Mouse (Mus musculus) duodenum, adult 2 months (tissue): ENCODE results near the gene Cmc4. TPM values are rescaled to one million over a fixed set of nuclear protein-coding genes. Genes with fewer than 3 reads are reported as not detected.

Source experiments
- polyA plus RNA-seq: library from polyadenylated mRNA; depleted of rRNA; stranded (reverse); fragments of >200 nt; gene quantifications from 2 replicates; pipeline ENCODE4 v1.2.3, GENCODE M21; 2012; ENCODE audit warnings: low replicate concordance; rRNA removed

Cmc4 gene
- 1.1 TPM in 1 of 2 replicates, not detected in the other for polyA plus RNA-seq

DNA sequence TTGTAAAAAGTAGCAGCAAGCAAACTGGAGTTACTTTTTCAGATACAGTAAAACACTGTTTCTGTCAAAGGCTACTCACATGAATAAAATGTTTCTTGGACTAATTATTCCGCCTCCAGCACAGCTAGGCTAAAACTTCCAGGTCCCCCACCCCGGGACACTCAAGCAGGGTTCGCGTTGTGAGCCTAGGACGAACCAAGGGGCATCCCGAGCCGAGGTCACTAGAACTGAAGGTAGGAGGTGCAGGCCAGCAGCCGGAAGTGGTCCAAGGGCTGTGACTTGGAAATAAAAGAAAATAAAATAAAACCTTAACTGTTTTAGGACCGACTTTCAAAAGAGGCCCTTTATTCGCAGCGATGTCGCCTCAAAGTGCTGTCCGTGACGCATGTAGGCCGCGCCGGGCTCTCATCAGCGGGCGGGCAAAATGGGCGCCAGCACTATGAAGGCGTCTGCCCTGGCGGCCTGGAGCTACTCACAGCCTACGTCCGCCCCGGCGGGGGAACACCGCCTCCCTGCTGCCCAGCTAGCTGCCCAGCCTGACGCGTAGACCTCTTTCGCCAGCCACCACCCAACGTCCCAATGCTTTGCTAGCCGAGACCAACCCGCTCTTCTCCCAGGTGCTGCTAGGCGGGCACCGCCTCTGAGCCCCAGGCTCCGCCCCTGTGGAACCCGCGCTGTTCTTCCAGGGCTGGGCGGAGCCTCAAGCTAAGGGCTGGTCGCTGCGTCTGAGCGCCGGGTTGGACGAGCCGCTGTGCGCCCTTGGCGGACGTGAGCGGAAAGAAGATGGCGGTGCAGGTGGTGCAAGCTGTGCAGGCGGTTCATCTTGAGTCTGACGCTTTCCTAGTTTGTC lies at the start of gene Cmc4, which contains the start of the genes Mtcp1 and Brcc3:
Gene Cmc4, minus strand, starts transcription at position 649 of the 850 bp plus-strand sequence.
Gene Mtcp1, minus strand, starts transcription at position 653 of the 850 bp plus-strand sequence.
Gene Brcc3, plus strand, starts transcription at position 693 of the 850 bp plus-strand sequence.

DNA sequence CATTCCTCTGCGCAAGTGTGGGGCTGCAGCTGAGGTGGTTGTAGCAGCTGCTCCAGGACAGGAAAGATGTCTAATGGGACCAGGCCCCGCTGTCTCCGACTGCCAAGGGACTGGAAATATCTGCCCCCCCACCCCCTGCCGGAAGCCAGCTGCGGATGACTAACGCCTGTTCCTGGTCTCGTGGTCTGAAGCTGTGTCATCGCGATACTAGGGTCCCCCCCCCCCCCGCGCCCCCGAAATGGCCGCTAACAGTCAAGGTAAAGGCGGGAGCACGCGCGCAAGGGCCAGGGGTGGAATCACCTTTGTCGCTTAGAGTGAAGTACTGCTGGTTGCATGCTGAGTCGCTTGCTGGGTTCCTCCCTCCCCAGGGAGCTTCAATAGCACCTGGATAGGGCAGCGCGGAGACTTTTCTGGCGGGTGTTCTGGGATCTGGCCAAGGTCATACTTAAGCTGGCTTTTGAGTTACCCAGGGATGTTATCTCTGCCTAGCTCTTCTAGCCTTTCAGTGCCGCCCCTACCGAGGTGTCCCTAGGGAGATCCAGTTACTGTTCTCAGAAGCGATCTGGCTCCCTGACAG lies 34.1 kb downstream of the Cmc4 start, which contains the start of the genes Fundc2 and F8:
Gene Fundc2, plus strand, starts transcription at position 205 of the 577 bp plus-strand sequence.
Gene F8, minus strand, starts transcription at position 421 of the 577 bp plus-strand sequence.

Other genes with a start within 250 kb of the Cmc4 start
- 0.43 and 0.79 TPM in 2 replicates for gene Fundc2, start 34.2 kb downstream of the Cmc4 start, polyA plus RNA-seq
- gene F8, start 34.0 kb downstream of the Cmc4 start, polyA plus RNA-seq = not detected in 2 replicates
- gene Mtcp1, start within 50 bp of the Cmc4 start, polyA plus RNA-seq = 1.3 and 1.7 TPM in 2 replicates
- 0.47 and 1.9 TPM in 2 replicates for gene Brcc3, start within 50 bp of the Cmc4 start, polyA plus RNA-seq
- 0.11 and 0.61 TPM in 2 replicates for gene Vbp1, start 97.7 kb upstream of the Cmc4 start, polyA plus RNA-seq
- gene Rab39b, start 161.6 kb upstream of the Cmc4 start, polyA plus RNA-seq = 0.05 and 0.25 TPM in 2 replicates